11 mouse cellular contexts compared by ENCODE assay signal in the genomic region with DNA sequence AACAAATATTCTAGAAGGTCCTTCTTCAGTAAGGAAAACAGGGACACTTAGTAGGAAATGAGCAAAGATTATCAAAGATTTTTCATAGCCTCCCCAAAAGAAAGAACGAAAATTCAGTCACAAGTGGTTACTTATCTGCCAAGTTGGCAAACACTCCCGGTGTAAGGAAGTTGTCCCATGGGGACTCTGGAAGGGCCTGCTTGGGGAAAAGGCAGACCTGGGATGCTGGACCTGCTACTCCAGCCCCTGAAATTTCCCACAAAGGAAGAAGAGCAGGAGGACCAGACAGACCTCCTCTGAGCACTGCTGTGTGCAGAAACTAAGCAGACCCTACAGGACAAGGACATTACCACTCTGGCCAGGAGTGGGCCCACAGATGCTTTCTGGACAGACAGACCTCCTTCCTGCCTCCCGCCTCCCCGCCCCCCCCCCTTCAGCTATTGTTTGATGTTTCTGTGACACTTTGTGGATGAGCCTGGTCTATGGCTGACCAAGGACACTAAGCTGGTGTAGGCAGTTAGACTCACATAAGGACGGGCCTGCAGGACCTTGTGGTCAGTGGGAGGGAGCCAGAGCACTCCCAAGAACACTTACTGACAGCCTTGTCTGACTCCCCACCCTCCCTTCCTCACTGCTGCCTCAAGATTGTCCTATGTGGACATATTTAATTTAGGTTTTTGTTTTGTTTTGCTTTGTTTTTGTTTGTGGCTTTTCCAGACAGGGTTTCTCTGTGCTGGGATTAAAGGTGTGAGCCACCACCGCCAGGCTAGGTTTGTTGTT. TPM values are rescaled to one million over a fixed set of nuclear protein-coding genes. Genes with fewer than 3 reads are reported as not detected.
A peak's percentile ranks its signal among the peaks of the same experiment; 100 is the strongest.
DNase-seq lines count a peak whose midpoint lies in the region; ATAC-seq and TF ChIP-seq lines count a peak whose summit lies in the region.
"Had no signal": no experiment of that assay in that cellular context is flagged by ENCODE, and none has a peak within 500 bp of the region (broad histone marks: within the 10 kb centered on the region; RNA-seq: fewer than 3 reads in every experiment).

No protein-coding gene starts in this region.

- H3K9me3 ChIP-seq in hindbrain, embryonic 10.5 days = no peaks in the 10 kb centered on the region
- H3K9me3 ChIP-seq in hindbrain, embryonic 11.5 days (ENCODE audit: control insufficient read depth, low read length) = no peaks in the 10 kb centered on the region
- H3K9me3 ChIP-seq in embryonic facial prominence, embryonic 10.5 days = no peaks in the 10 kb centered on the region
- no peaks in the 10 kb centered on the region for H3K9me3 ChIP-seq in midbrain, embryonic 12.5 days

- 0 out of 2 replicates have a peak overlapping the region, but pooled peaks have one; percentile 1 for H3K4me3 ChIP-seq in hindbrain, embryonic 10.5 days
- no peak overlapping the region for H3K4me3 ChIP-seq in hindbrain, embryonic 11.5 days (ENCODE audit: low read depth, low read length)
- H3K4me3 ChIP-seq in embryonic facial prominence, embryonic 10.5 days = no peak overlapping the region
- H3K4me3 ChIP-seq in midbrain, embryonic 12.5 days = no peak overlapping the region
- no peak overlapping the region for H3K4me3 ChIP-seq in thymus, adult 2 months (ENCODE audit: control insufficient read depth, insufficient read depth, low read length)
- H3K4me3 ChIP-seq: myocyte had no signal

- no peaks in the 10 kb centered on the region for H3K36me3 ChIP-seq in hindbrain, embryonic 10.5 days
- H3K36me3 ChIP-seq in hindbrain, embryonic 11.5 days (ENCODE audit: control insufficient read depth, insufficient read depth, low read length) = no peaks in the 10 kb centered on the region
- H3K36me3 ChIP-seq in embryonic facial prominence, embryonic 10.5 days (replicated peaks) = no peaks in the 10 kb centered on the region
- no peaks in the 10 kb centered on the region for H3K36me3 ChIP-seq in midbrain, embryonic 12.5 days
- no peaks in the 10 kb centered on the region for H3K36me3 ChIP-seq in thymus, adult 2 months (ENCODE audit: control insufficient read depth, insufficient read depth, low read length)

- TF ChIP-seq POLR2A in thymus, adult 2 months (IDR thresholded peaks at IDR 0.05; ENCODE audit: control insufficient read depth, extremely low read depth, insufficient read depth, low read length, poor library complexity) = no peak

- H3K9ac ChIP-seq in hindbrain, embryonic 11.5 days (ENCODE audit: low read depth, low read length) = no peak overlapping the region
- peak overlapping the region; percentile 83; the same call in 1 of the 2 replicates for H3K9ac ChIP-seq in midbrain, embryonic 12.5 days (replicated peaks)

- no peak overlapping the region for H3K4me2 ChIP-seq in hindbrain, embryonic 11.5 days (replicated peaks; ENCODE audit: low read depth, low read length)
- no peak overlapping the region for H3K4me2 ChIP-seq in midbrain, embryonic 12.5 days (replicated peaks)

- no peak for TF ChIP-seq CTCF in thymus, adult 2 months (IDR thresholded peaks at IDR 0.05; ENCODE audit: borderline replicate concordance, control insufficient read depth, extremely low read depth, insufficient read depth, low read length, poor library complexity)

- peaks cover 1% of the 10 kb centered on the region; the same call in 1 of the 2 replicates for H3K27me3 ChIP-seq in hindbrain, embryonic 10.5 days (ENCODE audit: insufficient read depth, poor library complexity, severe bottlenecking)
- H3K27me3 ChIP-seq in hindbrain, embryonic 11.5 days (ENCODE audit: control insufficient read depth, insufficient read depth, low read length) = no peaks in the 10 kb centered on the region
- 0 out of 2 replicates have a peak, but pooled peaks cover 5% of the 10 kb centered on the region for H3K27me3 ChIP-seq in embryonic facial prominence, embryonic 10.5 days (replicated peaks; ENCODE audit: low read depth, poor library complexity, severe bottlenecking)
- peaks cover 2% of the 10 kb centered on the region for H3K27me3 ChIP-seq in midbrain, embryonic 12.5 days
- H3K27me3 ChIP-seq in thymus, adult 2 months (ENCODE audit: control insufficient read depth, insufficient read depth, low read length) = no peaks in the 10 kb centered on the region

- peak; percentile 2 for DNase-seq in hindbrain, embryonic 10.5 days (ENCODE audit: low spot score)
- no peak for DNase-seq in hindbrain, embryonic 11.5 days (ENCODE audit: low spot score)
- peak; percentile 79 for DNase-seq in MN1 (ENCODE audit: low spot score)
- no peak for DNase-seq in embryonic facial prominence, embryonic 10.5 days (ENCODE audit: low spot score)
- no peak for DNase-seq in thymus, adult 2 months
- no peak for DNase-seq in B cell, adult 2 months
- DNase-seq: gastrocnemius, postnatal 14 days; heart, postnatal 36 days had no signal

- H3K27ac ChIP-seq in hindbrain, embryonic 10.5 days = peak overlapping the region; percentile 95
- no peak overlapping the region for H3K27ac ChIP-seq in hindbrain, embryonic 11.5 days (ENCODE audit: low read depth, low read length)
- peak overlapping the region; percentile 96 for H3K27ac ChIP-seq in embryonic facial prominence, embryonic 10.5 days (replicated peaks)
- peak overlapping the region; percentile 96; the same call in 1 of the 2 replicates for H3K27ac ChIP-seq in midbrain, embryonic 12.5 days (replicated peaks)
- no peak overlapping the region for H3K27ac ChIP-seq in thymus, adult 2 months (ENCODE audit: control insufficient read depth, insufficient read depth, low read length)

- WGBS in hindbrain, embryonic 10.5 days = 52% methylated on average over 6 of the region's 6 CpGs
- WGBS in hindbrain, embryonic 11.5 days = 69% methylated on average over 6 of the region's 6 CpGs
- 53% methylated on average over 6 of the region's 6 CpGs for WGBS in embryonic facial prominence, embryonic 10.5 days
- WGBS in midbrain, embryonic 12.5 days = 44% methylated on average over 6 of the region's 6 CpGs
- 90% methylated on average over 6 of the region's 6 CpGs for WGBS in thymus, adult 2 months

- no peak for ATAC-seq in hindbrain, embryonic 11.5 days (ENCODE audit: low FRiP score)
- ATAC-seq in midbrain, embryonic 12.5 days (ENCODE audit: low FRiP score, low read depth) = no peak

- H3K4me1 ChIP-seq in hindbrain, embryonic 10.5 days (replicated peaks) = peaks cover 64% of the 10 kb centered on the region
- peaks cover 18% of the 10 kb centered on the region for H3K4me1 ChIP-seq in hindbrain, embryonic 11.5 days (replicated peaks; ENCODE audit: control insufficient read depth, insufficient read depth, low read length)
- peaks cover 60% of the 10 kb centered on the region for H3K4me1 ChIP-seq in embryonic facial prominence, embryonic 10.5 days
- H3K4me1 ChIP-seq in midbrain, embryonic 12.5 days = peaks cover 43% of the 10 kb centered on the region
- peaks cover 25% of the 10 kb centered on the region for H3K4me1 ChIP-seq in thymus, adult 2 months (replicated peaks; ENCODE audit: control insufficient read depth, insufficient read depth, low read length)

RNA-seq across cellular contexts. Expression of a gene that starts 34.2 kb away (rescaled TPM):
- polyA plus RNA-seq in hindbrain, embryonic 10.5 days (2016; fragmentation: Nextera tagmentation; extraction: Ambion mirVana) = 3,119 and 3,536 TPM in 2 replicates
- polyA plus RNA-seq in hindbrain, embryonic 11.5 days (2014; fragmentation: Nextera tagmentation; extraction: Ambion mirVana) = 3,592 and 3,665 TPM in 2 replicates
- 3,067 and 3,150 TPM in 2 replicates for polyA plus RNA-seq in embryonic facial prominence, embryonic 10.5 days (2016; fragmentation: Nextera tagmentation; extraction: Ambion mirVana)
- 3,175 and 3,231 TPM in 2 replicates for polyA plus RNA-seq in midbrain, embryonic 12.5 days (2016; fragmentation: Nextera tagmentation; extraction: Ambion mirVana)
- 1,233 and 1,455 TPM in 2 replicates for polyA plus RNA-seq in thymus, adult 2 months (2012; rRNA removed)

RNA-seq across cellular contexts. Expression of a gene that starts 47.2 kb away (rescaled TPM):
- 0.50 and 0.77 TPM in 2 replicates for polyA plus RNA-seq in hindbrain, embryonic 10.5 days (2016; fragmentation: Nextera tagmentation; extraction: Ambion mirVana)
- 1.1 and 1.5 TPM in 2 replicates for polyA plus RNA-seq in hindbrain, embryonic 11.5 days (2014; fragmentation: Nextera tagmentation; extraction: Ambion mirVana)
- polyA plus RNA-seq in embryonic facial prominence, embryonic 10.5 days (2016; fragmentation: Nextera tagmentation; extraction: Ambion mirVana) = 0.10 and 0.19 TPM in 2 replicates
- polyA plus RNA-seq in midbrain, embryonic 12.5 days (2016; fragmentation: Nextera tagmentation; extraction: Ambion mirVana) = 1.4 and 1.5 TPM in 2 replicates
- polyA plus RNA-seq in thymus, adult 2 months (2012; rRNA removed) = 0.19 and 0.37 TPM in 2 replicates
- polyA plus RNA-seq: liver, embryonic 16.5 days had no signal

Comparison
In these comparisons a context has a peak if more than half of its experiments do, and no peak if none do; other contexts are left out.
1. DNase-seq: peak in hindbrain, embryonic 10.5 days (single experiment) and MN1 (single experiment); none in hindbrain, embryonic 11.5 days (single experiment), embryonic facial prominence, embryonic 10.5 days (single experiment), thymus, adult 2 months (single experiment) and B cell, adult 2 months (0 of 2).
2. H3K27ac ChIP-seq: peak in hindbrain, embryonic 10.5 days (single experiment), embryonic facial prominence, embryonic 10.5 days (single experiment) and midbrain, embryonic 12.5 days (single experiment); none in hindbrain, embryonic 11.5 days (single experiment) and thymus, adult 2 months (single experiment).